8 mouse cellular contexts compared by ENCODE assay signal in genomic region chr1:132316625-132316994, GRCm38 (mm10). TPM values are rescaled to one million over a fixed set of nuclear protein-coding genes. Genes with fewer than 3 reads are reported as not detected.
DNase-seq lines count a peak whose midpoint lies in the region; ATAC-seq and TF ChIP-seq lines count a peak whose summit lies in the region.

No protein-coding gene starts in this region.

- no peaks in the 10 kb centered on the region for H3K36me3 ChIP-seq in lung, embryonic 15.5 days
- no peaks in the 10 kb centered on the region for H3K36me3 ChIP-seq in embryonic facial prominence, embryonic 15.5 days
- no peaks in the 10 kb centered on the region for H3K36me3 ChIP-seq in limb, embryonic 14.5 days (ENCODE audit: control insufficient read depth, insufficient read depth, low read length)
- H3K36me3 ChIP-seq in splenic B cell, adult 2 months (ENCODE audit: control insufficient read depth, insufficient read depth, low read length, poor library complexity, severe bottlenecking) = peaks cover 17% of the 10 kb centered on the region

- peak overlapping the region; percentile 92 for H3K27ac ChIP-seq in lung, embryonic 15.5 days
- H3K27ac ChIP-seq in embryonic facial prominence, embryonic 15.5 days (replicated peaks) = peak overlapping the region; percentile 22; the same call in 1 of the 2 replicates
- no peak overlapping the region for H3K27ac ChIP-seq in limb, embryonic 14.5 days (replicated peaks; ENCODE audit: low read depth, low read length)

- WGBS in lung, embryonic 15.5 days = 25% methylated on average over 7 of the region's 7 CpGs
- 39% methylated on average over 7 of the region's 7 CpGs for WGBS in embryonic facial prominence, embryonic 15.5 days
- 33% methylated on average over 7 of the region's 7 CpGs for WGBS in limb, embryonic 14.5 days

- no peak for ATAC-seq in lung, embryonic 15.5 days (ENCODE audit: borderline replicate concordance, extremely low read depth, low FRiP score, low TSS enrichment)
- ATAC-seq in embryonic facial prominence, embryonic 15.5 days (ENCODE audit: insufficient number of reproducible peaks, low FRiP score, low TSS enrichment, low read depth) = no peak
- no peak for ATAC-seq in limb, embryonic 14.5 days (ENCODE audit: low FRiP score, low read depth)

- peaks cover 5% of the 10 kb centered on the region; the same call in 1 of the 2 replicates for H3K27me3 ChIP-seq in lung, embryonic 15.5 days
- peaks cover 39% of the 10 kb centered on the region for H3K27me3 ChIP-seq in embryonic facial prominence, embryonic 15.5 days
- H3K27me3 ChIP-seq in limb, embryonic 14.5 days (ENCODE audit: control insufficient read depth, insufficient read depth, low read length) = peaks cover 9% of the 10 kb centered on the region
- H3K27me3 ChIP-seq in splenic B cell, adult 2 months (ENCODE audit: control insufficient read depth, insufficient read depth, low read length, poor library complexity, severe bottlenecking) = no peaks in the 10 kb centered on the region

- intact Hi-C loops in gastrocnemius, postnatal 36 days (cut with DNase I) = no loop called here

- H3K4me2 ChIP-seq in lung, embryonic 15.5 days = peak overlapping the region; percentile 93
- H3K4me2 ChIP-seq in embryonic facial prominence, embryonic 15.5 days (replicated peaks) = peak overlapping the region; percentile 97
- H3K4me2 ChIP-seq in limb, embryonic 14.5 days (replicated peaks; ENCODE audit: low read depth, low read length, severe bottlenecking) = peak overlapping the region; percentile 91

- H3K9ac ChIP-seq in lung, embryonic 15.5 days = peak overlapping the region; percentile 62
- H3K9ac ChIP-seq in embryonic facial prominence, embryonic 15.5 days = 0 out of 2 replicates have a peak overlapping the region, but pooled peaks have one; percentile 48
- H3K9ac ChIP-seq in limb, embryonic 14.5 days (ENCODE audit: low read depth, low read length, severe bottlenecking) = peak overlapping the region; percentile 52; the same call in 1 of the 2 replicates

- peak overlapping the region; percentile 66 for H3K4me3 ChIP-seq in lung, embryonic 15.5 days
- peak overlapping the region; percentile 59 for H3K4me3 ChIP-seq in embryonic facial prominence, embryonic 15.5 days (replicated peaks)
- H3K4me3 ChIP-seq in limb, embryonic 14.5 days (replicated peaks; ENCODE audit: low read length) = peak overlapping the region; percentile 52

- TF ChIP-seq POLR2A in limb, embryonic 14.5 days (IDR thresholded peaks at IDR 0.05; ENCODE audit: borderline replicate concordance, extremely low read depth, insufficient read depth, insufficient read length) = no peak

- H3K9me3 ChIP-seq in lung, embryonic 15.5 days = no peaks in the 10 kb centered on the region
- H3K9me3 ChIP-seq in embryonic facial prominence, embryonic 15.5 days (replicated peaks) = no peaks in the 10 kb centered on the region
- no peaks in the 10 kb centered on the region for H3K9me3 ChIP-seq in limb, embryonic 14.5 days (ENCODE audit: control insufficient read depth, low read length)

- DNase-seq in lung, postnatal 4 days = no peak
- DNase-seq in limb, embryonic 14.5 days (ENCODE audit: low spot score) = no peak
- peak; percentile 35 for DNase-seq in splenic B cell, adult 2 months (ENCODE audit: low read depth, low spot score)
- no peak for DNase-seq in urinary bladder, postnatal 4 days (ENCODE audit: low spot score in 2 of 2)
- no peak for DNase-seq in thymus, postnatal 36 days
- DNase-seq in gastrocnemius, postnatal 36 days = no peak

- peaks cover 60% of the 10 kb centered on the region for H3K4me1 ChIP-seq in lung, embryonic 15.5 days
- peaks cover 34% of the 10 kb centered on the region for H3K4me1 ChIP-seq in embryonic facial prominence, embryonic 15.5 days
- H3K4me1 ChIP-seq in limb, embryonic 14.5 days (ENCODE audit: control insufficient read depth, insufficient read depth, low read length) = peaks cover 16% of the 10 kb centered on the region; the same call in 1 of the 2 replicates

RNA-seq across cellular contexts. Expression of gene Nuak2, which starts 0.7 kb away (rescaled TPM):
- polyA plus RNA-seq in lung, embryonic 15.5 days (2015; fragmentation: Nextera tagmentation; extraction: Ambion mirVana) = 19.5 and 21.1 TPM in 2 replicates
- polyA plus RNA-seq in embryonic facial prominence, embryonic 15.5 days (2015; fragmentation: Nextera tagmentation; extraction: Ambion mirVana) = 8.5 and 9.1 TPM in 2 replicates
- polyA plus RNA-seq in limb, embryonic 14.5 days (2012; rRNA removed) = 1.7 and 2.2 TPM in 2 replicates
- polyA plus RNA-seq in limb, embryonic 14.5 days (2014; fragmentation: Nextera tagmentation; extraction: Ambion mirVana) = 3.3 and 3.4 TPM in 2 replicates
- total RNA-seq in gastrocnemius, postnatal 36 days (2021) = under 1 TPM; 0.59 to 0.99 TPM

RNA-seq across cellular contexts. Expression of gene Klhdc8a, which starts 18.2 kb away (rescaled TPM):
- 0.52 and 0.56 TPM in 2 replicates for polyA plus RNA-seq in lung, embryonic 15.5 days (2015; fragmentation: Nextera tagmentation; extraction: Ambion mirVana)
- polyA plus RNA-seq in embryonic facial prominence, embryonic 15.5 days (2015; fragmentation: Nextera tagmentation; extraction: Ambion mirVana) = 0.29 and 0.87 TPM in 2 replicates
- polyA plus RNA-seq in limb, embryonic 14.5 days (2012; rRNA removed) = 0.10 and 0.12 TPM in 2 replicates
- polyA plus RNA-seq in limb, embryonic 14.5 days (2014; fragmentation: Nextera tagmentation; extraction: Ambion mirVana) = 0.07 and 0.19 TPM in 2 replicates
- total RNA-seq in gastrocnemius, postnatal 36 days (2021) = under 1 TPM; 0.07 to 0.10 TPM
